Mouse (Mus musculus): ENCODE results near the gene Myo1h. TPM values are rescaled to one million over a fixed set of nuclear protein-coding genes. Genes with fewer than 3 reads are reported as not detected.
A peak's percentile ranks its signal among the peaks of the same experiment; 100 is the strongest.

Myo1h gene
- polyA plus RNA-seq, 2 experiments: 1.6 to 2.2 TPM

GRCm38 (mm10) chr5:114323105-114323790, 34.3 kb downstream of the Myo1h start:
- Histone ChIP-seq H3K4me2 (replicated peaks; ENCODE audit: low read depth, low read length, severe bottlenecking) (no peak overlapping the region), H3K9ac (ENCODE audit: low read depth, low read length, severe bottlenecking) (0 out of 2 replicates have a peak overlapping the region, but pooled peaks have one; percentile 1), H3K36me3 (ENCODE audit: control insufficient read depth, insufficient read depth, low read length) (no peaks in the 10 kb centered on the region), H3K27ac (replicated peaks; ENCODE audit: low read depth, low read length) (no peak overlapping the region), H3K27me3 (ENCODE audit: control insufficient read depth, insufficient read depth, low read length) (no peaks in the 10 kb centered on the region), H3K4me1 (ENCODE audit: control insufficient read depth, insufficient read depth, low read length) (no peaks in the 10 kb centered on the region), H3K4me3 (replicated peaks; ENCODE audit: low read length) (no peak overlapping the region), H3K9me3 (ENCODE audit: control insufficient read depth, low read length) (no peaks in the 10 kb centered on the region)
- 63% methylated on average over 25 of the region's 25 CpGs for whole genome bisulfite sequencing
- no peak for ATAC-seq (ENCODE audit: low FRiP score, low read depth)
- TF ChIP-seq POLR2A (IDR thresholded peaks at IDR 0.05; ENCODE audit: borderline replicate concordance, extremely low read depth, insufficient read depth, insufficient read length): no peak
- DNase-seq (ENCODE audit: low spot score): no peak

GRCm38 (mm10) chr5:114323791-114324507, 35.0 kb downstream of the Myo1h start:
- no peak overlapping the region for H3K4me3 ChIP-seq (replicated peaks; ENCODE audit: low read length)
- DNase-seq (ENCODE audit: low spot score) (peak; percentile 26), ATAC-seq (ENCODE audit: low FRiP score, low read depth) (no peak)
- no peaks in the 10 kb centered on the region for H3K4me1 ChIP-seq (ENCODE audit: control insufficient read depth, insufficient read depth, low read length)
- H3K36me3 ChIP-seq (ENCODE audit: control insufficient read depth, insufficient read depth, low read length): no peaks in the 10 kb centered on the region
- 20% methylated on average over 16 of the region's 16 CpGs for WGBS
- H3K9me3 ChIP-seq (ENCODE audit: control insufficient read depth, low read length): no peaks in the 10 kb centered on the region
- H3K4me2 ChIP-seq (replicated peaks; ENCODE audit: low read depth, low read length, severe bottlenecking): no peak overlapping the region
- H3K27me3 ChIP-seq (ENCODE audit: control insufficient read depth, insufficient read depth, low read length): no peaks in the 10 kb centered on the region
- TF ChIP-seq POLR2A (IDR thresholded peaks at IDR 0.05; ENCODE audit: borderline replicate concordance, extremely low read depth, insufficient read depth, insufficient read length): no peak
- no peak overlapping the region for H3K27ac ChIP-seq (replicated peaks; ENCODE audit: low read depth, low read length)
- H3K9ac ChIP-seq (ENCODE audit: low read depth, low read length, severe bottlenecking): 0 out of 2 replicates have a peak overlapping the region, but pooled peaks have one; percentile 1

GRCm38 (mm10) chr5:114342996-114343395, 54.0 kb downstream of the Myo1h start:
- TF ChIP-seq POLR2A (IDR thresholded peaks at IDR 0.05; ENCODE audit: borderline replicate concordance, extremely low read depth, insufficient read depth, insufficient read length): no peak
- Histone ChIP-seq H3K4me2 (replicated peaks; ENCODE audit: low read depth, low read length, severe bottlenecking) (no peak overlapping the region), H3K9me3 (ENCODE audit: control insufficient read depth, low read length) (no peaks in the 10 kb centered on the region), H3K4me1 (ENCODE audit: control insufficient read depth, insufficient read depth, low read length) (no peaks in the 10 kb centered on the region), H3K27me3 (ENCODE audit: control insufficient read depth, insufficient read depth, low read length) (no peaks in the 10 kb centered on the region), H3K36me3 (ENCODE audit: control insufficient read depth, insufficient read depth, low read length) (no peaks in the 10 kb centered on the region), H3K4me3 (replicated peaks; ENCODE audit: low read length) (no peak overlapping the region), H3K9ac (ENCODE audit: low read depth, low read length, severe bottlenecking) (no peak overlapping the region), H3K27ac (replicated peaks; ENCODE audit: low read depth, low read length) (no peak overlapping the region)
- ATAC-seq (ENCODE audit: low FRiP score, low read depth) (no peak), DNase-seq (ENCODE audit: low spot score) (no peak)
- WGBS: 78% methylated on average over 5 of the region's 5 CpGs

GRCm38 (mm10) chr5:114343612-114344011, 54.6 kb downstream of the Myo1h start:
- H3K36me3 ChIP-seq (ENCODE audit: control insufficient read depth, insufficient read depth, low read length): no peaks in the 10 kb centered on the region
- H3K27me3 ChIP-seq (ENCODE audit: control insufficient read depth, insufficient read depth, low read length): no peaks in the 10 kb centered on the region
- no peak overlapping the region for H3K27ac ChIP-seq (replicated peaks; ENCODE audit: low read depth, low read length)
- H3K4me2 ChIP-seq (replicated peaks; ENCODE audit: low read depth, low read length, severe bottlenecking): no peak overlapping the region
- no peak overlapping the region for H3K4me3 ChIP-seq (replicated peaks; ENCODE audit: low read length)
- no peaks in the 10 kb centered on the region for H3K4me1 ChIP-seq (ENCODE audit: control insufficient read depth, insufficient read depth, low read length)
- DNase-seq (ENCODE audit: low spot score) (no peak), ATAC-seq (ENCODE audit: low FRiP score, low read depth) (no peak)
- no peak overlapping the region for H3K9ac ChIP-seq (ENCODE audit: low read depth, low read length, severe bottlenecking)
- TF ChIP-seq POLR2A (IDR thresholded peaks at IDR 0.05; ENCODE audit: borderline replicate concordance, extremely low read depth, insufficient read depth, insufficient read length): no peak
- WGBS: 92% methylated on average over 7 of the region's 7 CpGs
- H3K9me3 ChIP-seq (ENCODE audit: control insufficient read depth, low read length): no peaks in the 10 kb centered on the region

- Histone ChIP-seq H3K9me3 (ENCODE audit: control insufficient read depth, low read length) (no peaks in the 10 kb centered on the region), H3K4me2 (replicated peaks; ENCODE audit: low read depth, low read length, severe bottlenecking) (no peak overlapping the region), H3K9ac (ENCODE audit: low read depth, low read length, severe bottlenecking) (no peak overlapping the region), H3K36me3 (ENCODE audit: control insufficient read depth, insufficient read depth, low read length) (no peaks in the 10 kb centered on the region), H3K4me3 (replicated peaks; ENCODE audit: low read length) (no peak overlapping the region), H3K27ac (replicated peaks; ENCODE audit: low read depth, low read length) (no peak overlapping the region), H3K27me3 (ENCODE audit: control insufficient read depth, insufficient read depth, low read length) (no peaks in the 10 kb centered on the region), H3K4me1 (ENCODE audit: control insufficient read depth, insufficient read depth, low read length) (no peaks in the 10 kb centered on the region)
- DNase-seq (ENCODE audit: low spot score): no peak
- TF ChIP-seq POLR2A (IDR thresholded peaks at IDR 0.05; ENCODE audit: borderline replicate concordance, extremely low read depth, insufficient read depth, insufficient read length): no peak
- ATAC-seq (ENCODE audit: low FRiP score, low read depth): no peak
- 47% methylated on average over 3 of the region's 3 CpGs for WGBS
Measured at GRCm38 (mm10) chr5:114345538-114345937, 56.6 kb downstream of the Myo1h start.

All from limb, embryonic 14.5 days (tissue).